Mouse (Mus musculus) intestine, embryonic 15.5 days (tissue): ENCODE data around the gene Ttc14. TPM values are rescaled to one million over a fixed set of nuclear protein-coding genes. Genes with fewer than 3 reads are reported as not detected.

ENCODE experiments used
- ATAC-seq: fragments of 200-750 bp; cut with Nextera tagmentation; 2 replicates; pipeline ENCODE4 v1.8.0; 2017; ENCODE audit warnings: moderate TSS enrichment, moderate library complexity
- H3K27ac ChIP-seq: fragments of 300-500 bp; sonication (generic); 2 replicates; pipeline ENCODE4 v1.5.1; 2015; ENCODE audit warnings: mild to moderate bottlenecking, inconsistent platforms
- H3K27me3 ChIP-seq: fragments of 300-500 bp; sonication (generic); replicated peaks from 2 replicates; pipeline ENCODE4 v1.6.1; 2015; ENCODE audit warnings: inconsistent platforms
- H3K36me3 ChIP-seq: fragments of 300-500 bp; sonication (generic); 2 replicates; pipeline ENCODE4 v1.6.1; 2015; ENCODE audit warnings: inconsistent platforms
- H3K4me1 ChIP-seq: fragments of 300-500 bp; sonication (generic); replicated peaks from 2 replicates; pipeline ENCODE4 v1.6.1; 2015; ENCODE audit warnings: inconsistent platforms
- H3K4me2 ChIP-seq: fragments of 300-500 bp; sonication (generic); replicated peaks from 2 replicates; pipeline ENCODE4 v1.6.1; 2015; ENCODE audit warnings: mild to moderate bottlenecking, inconsistent platforms
- H3K4me3 ChIP-seq: fragments of 300-500 bp; sonication (generic); replicated peaks from 2 replicates; pipeline ENCODE4 v1.5.1; 2015; ENCODE audit warnings: inconsistent platforms
- H3K9ac ChIP-seq: fragments of 300-500 bp; sonication (generic); 2 replicates; pipeline ENCODE4 v1.6.1; 2015; ENCODE audit warnings: inconsistent platforms
- H3K9me3 ChIP-seq: fragments of 300-500 bp; sonication (generic); 2 replicates; pipeline ENCODE4 v1.6.1; 2016; ENCODE audit warnings: inconsistent platforms
- WGBS: fragments of 180-500 bp; shearing (Covaris S2); methylation state at CpG from one replicate; pipeline ENCODE4 v1.1.7; 2015; 5-methylcytosine and 5-hydroxymethylcytosine counted together
- polyA plus RNA-seq: library from polyadenylated mRNA; unstranded; fragments of >200 nt; fragmentation: Nextera tagmentation; extraction: Ambion mirVana; gene quantifications from 2 replicates; pipeline ENCODE4 v1.2.1, GENCODE M21; 2015

Ttc14 gene
- polyA plus RNA-seq = 49.2 and 60.3 TPM in 2 replicates

GRCm38 (mm10) chr3:33799617-33800512, at the start of gene Ttc14:
TSS of gene Ttc14 (plus strand) at chr3:33799832.
- peak within 1 kb of the TSS; percentile 100 for H3K27ac ChIP-seq
- peak within 1 kb of the TSS; percentile 91 for H3K4me3 ChIP-seq
- H3K36me3 ChIP-seq = 0 out of 2 replicates have a peak, but pooled peaks cover 5% of the 10 kb centered on the region
- no peaks in the 10 kb centered on the region for H3K4me1 ChIP-seq
- WGBS = under 1% methylated on average over 90 of the region's 90 CpGs
- H3K4me2 ChIP-seq = peak within 1 kb of the TSS; percentile 63
- H3K9ac ChIP-seq = peak within 1 kb of the TSS; percentile 89
- H3K27me3 ChIP-seq = no peaks in the 10 kb centered on the region
- no peaks in the 10 kb centered on the region for H3K9me3 ChIP-seq
- peak; percentile 99 for ATAC-seq

GRCm38 (mm10) chr3:33790975-33791374, 8.7 kb upstream of the Ttc14 start:
- Histone ChIP-seq H3K9me3 (no peaks in the 10 kb centered on the region), H3K27ac (no peak overlapping the region), H3K4me3 (no peak overlapping the region), H3K4me1 (no peaks in the 10 kb centered on the region), H3K36me3 (no peaks in the 10 kb centered on the region), H3K27me3 (no peaks in the 10 kb centered on the region), H3K4me2 (no peak overlapping the region), H3K9ac (no peak overlapping the region)
- ATAC-seq = no peak

- Histone ChIP-seq H3K27me3 (no peaks in the 10 kb centered on the region), H3K27ac (peak overlapping the region; percentile 100), H3K4me1 (no peaks in the 10 kb centered on the region), H3K4me2 (peak overlapping the region; percentile 54), H3K9me3 (no peaks in the 10 kb centered on the region), H3K9ac (peak overlapping the region; percentile 89), H3K4me3 (peak overlapping the region; percentile 91), H3K36me3 (peaks cover 8% of the 10 kb centered on the region; the same call in 1 of the 2 replicates)
- peak; percentile 18; the same call in 1 of the 2 replicates for ATAC-seq
- WGBS = under 1% methylated on average over 16 of the region's 16 CpGs
Observed at GRCm38 (mm10) chr3:33800513-33800820, 835 bp downstream of the Ttc14 start.

GRCm38 (mm10) chr3:33807151-33807550, 7.5 kb downstream of the Ttc14 start:
- no peaks in the 10 kb centered on the region for H3K27me3 ChIP-seq
- no peak overlapping the region for H3K9ac ChIP-seq
- no peak overlapping the region for H3K4me2 ChIP-seq
- WGBS = 74% methylated on average over 1 of the region's 1 CpGs
- no peaks in the 10 kb centered on the region for H3K4me1 ChIP-seq
- H3K27ac ChIP-seq = no peak overlapping the region
- H3K4me3 ChIP-seq = no peak overlapping the region
- ATAC-seq = no peak
- no peaks in the 10 kb centered on the region for H3K9me3 ChIP-seq
- H3K36me3 ChIP-seq = peaks cover 15% of the 10 kb centered on the region

- no peak; the same call in 1 of the 2 replicates for ATAC-seq
- H3K4me3 ChIP-seq = no peak overlapping the region
- no peak overlapping the region for H3K4me2 ChIP-seq
- WGBS = 40% methylated on average over 9 of the region's 9 CpGs
- H3K4me1 ChIP-seq = no peaks in the 10 kb centered on the region
- no peaks in the 10 kb centered on the region for H3K9me3 ChIP-seq
- no peak overlapping the region for H3K27ac ChIP-seq
- no peak overlapping the region for H3K9ac ChIP-seq
- no peaks in the 10 kb centered on the region for H3K36me3 ChIP-seq
- no peaks in the 10 kb centered on the region for H3K27me3 ChIP-seq
Observed at GRCm38 (mm10) chr3:33824135-33824946, 24.7 kb downstream of the Ttc14 start.

GRCm38 (mm10) chr3:33832351-33832750, 32.7 kb downstream of the Ttc14 start:
- Histone ChIP-seq H3K4me3 (no peak overlapping the region), H3K36me3 (no peaks in the 10 kb centered on the region), H3K27me3 (no peaks in the 10 kb centered on the region), H3K4me1 (no peaks in the 10 kb centered on the region), H3K9me3 (no peaks in the 10 kb centered on the region), H3K27ac (no peak overlapping the region), H3K4me2 (no peak overlapping the region), H3K9ac (no peak overlapping the region)
- WGBS = 87% methylated on average over 10 of the region's 10 CpGs
- ATAC-seq = no peak

- Histone ChIP-seq H3K4me2 (no peak overlapping the region), H3K27me3 (no peaks in the 10 kb centered on the region), H3K9ac (no peak overlapping the region), H3K4me3 (no peak overlapping the region), H3K4me1 (no peaks in the 10 kb centered on the region), H3K9me3 (no peaks in the 10 kb centered on the region), H3K36me3 (no peaks in the 10 kb centered on the region), H3K27ac (no peak overlapping the region)
- no peak for ATAC-seq
- WGBS = 74% methylated on average over 13 of the region's 13 CpGs
Observed at GRCm38 (mm10) chr3:33836576-33836975, 36.9 kb downstream of the Ttc14 start.

GRCm38 (mm10) chr3:33838877-33839276, 39.2 kb downstream of the Ttc14 start:
- H3K27me3 ChIP-seq = no peaks in the 10 kb centered on the region

GRCm38 (mm10) chr3:33843801-33844632, 44.4 kb downstream of the Ttc14 start, which contains the start of gene Ccdc39:
TSS of gene Ccdc39 (minus strand) at chr3:33844310.
- H3K4me1 ChIP-seq = peaks cover 3% of the 10 kb centered on the region; the same call in 1 of the 2 replicates
- H3K27me3 ChIP-seq = no peaks in the 10 kb centered on the region
- WGBS = 6% methylated on average over 26 of the region's 26 CpGs
- no peaks in the 10 kb centered on the region for H3K36me3 ChIP-seq
- H3K27ac ChIP-seq = no peak within 1 kb of the TSS
- H3K4me2 ChIP-seq = peak within 1 kb of the TSS; percentile 77
- ATAC-seq = peak; percentile 96
- peak within 1 kb of the TSS; percentile 39 for H3K4me3 ChIP-seq
- H3K9me3 ChIP-seq = no peaks in the 10 kb centered on the region
- peak within 1 kb of the TSS; percentile 40 for H3K9ac ChIP-seq

More at GRCm38 (mm10) chr3:33838877-33839276, 39.2 kb downstream of the Ttc14 start:
- H3K9me3 ChIP-seq = no peaks in the 10 kb centered on the region
- no peak overlapping the region for H3K4me3 ChIP-seq
- H3K36me3 ChIP-seq = no peaks in the 10 kb centered on the region
- peak overlapping the region; percentile 36; the same call in 1 of the 2 replicates for H3K4me2 ChIP-seq
- 49% methylated on average over 10 of the region's 10 CpGs for WGBS
- H3K9ac ChIP-seq = no peak overlapping the region
- 0 out of 2 replicates have a peak, but pooled peaks cover 3% of the 10 kb centered on the region for H3K4me1 ChIP-seq
- H3K27ac ChIP-seq = no peak overlapping the region
- ATAC-seq = no peak

- H3K4me3 ChIP-seq = no peak overlapping the region
- WGBS = 79% methylated on average over 6 of the region's 6 CpGs
- H3K27me3 ChIP-seq = no peaks in the 10 kb centered on the region
- H3K4me2 ChIP-seq = no peak overlapping the region
- ATAC-seq = no peak
- H3K27ac ChIP-seq = no peak overlapping the region
- peaks cover 3% of the 10 kb centered on the region; the same call in 1 of the 2 replicates for H3K4me1 ChIP-seq
- no peaks in the 10 kb centered on the region for H3K36me3 ChIP-seq
- no peaks in the 10 kb centered on the region for H3K9me3 ChIP-seq
- H3K9ac ChIP-seq = no peak overlapping the region
Observed at GRCm38 (mm10) chr3:33846639-33847038, 47.0 kb downstream of the Ttc14 start.

GRCm38 (mm10) chr3:33850856-33851255, 51.2 kb downstream of the Ttc14 start:
- Histone ChIP-seq H3K27ac (no peak overlapping the region), H3K36me3 (no peaks in the 10 kb centered on the region), H3K4me3 (no peak overlapping the region), H3K4me2 (no peak overlapping the region), H3K27me3 (no peaks in the 10 kb centered on the region), H3K9ac (no peak overlapping the region), H3K4me1 (no peaks in the 10 kb centered on the region), H3K9me3 (no peaks in the 10 kb centered on the region)
- no peak for ATAC-seq
- WGBS = 86% methylated on average over 4 of the region's 4 CpGs
